ENCODE assay signal across 19 mouse cellular contexts in genomic region chr6:28916630-28917029, GRCm38 (mm10).
DNase-seq lines count a peak whose midpoint lies in the region; ATAC-seq lines count a peak whose summit lies in the region.
"Had no signal": no experiment of that assay in that cellular context is flagged by ENCODE, and none has a peak within 500 bp of the region (broad histone marks: within the 10 kb centered on the region; RNA-seq: fewer than 3 reads in every experiment).

No protein-coding gene starts in this region.

- no peaks in the 10 kb centered on the region for H3K27me3 ChIP-seq in intestine, embryonic 14.5 days (replicated peaks; ENCODE audit: control insufficient read depth, insufficient read depth, low read length)
- H3K27me3 ChIP-seq in intestine, embryonic 15.5 days (replicated peaks): no peaks in the 10 kb centered on the region
- H3K27me3 ChIP-seq: embryonic facial prominence, embryonic 12.5 days; forebrain, embryonic 13.5 days; limb, embryonic 12.5 days; liver, embryonic 15.5 days; midbrain, embryonic 12.5 days had no signal

- intact Hi-C loops in left cerebral cortex, postnatal 4 days (cut with DNase I): no loop called here

- H3K4me1 ChIP-seq in intestine, embryonic 14.5 days (replicated peaks; ENCODE audit: control insufficient read depth, insufficient read depth, low read length): peaks cover 11% of the 10 kb centered on the region; the same call in 1 of the 2 replicates
- H3K4me1 ChIP-seq in intestine, embryonic 15.5 days (replicated peaks): no peaks in the 10 kb centered on the region
- H3K4me1 ChIP-seq: forebrain, embryonic 13.5 days; limb, embryonic 12.5 days; liver, embryonic 15.5 days had no signal

- no peak for ATAC-seq in intestine, embryonic 14.5 days (replicated peaks; ENCODE audit: low FRiP score, low TSS enrichment, low read depth)
- ATAC-seq in intestine, embryonic 15.5 days: no peak
- ATAC-seq: activated CD4-positive, CD25-positive, alpha-beta regulatory T cell, adult 4 months; forebrain, embryonic 13.5 days had no signal

- 25% methylated on average over 8 of the region's 8 CpGs for WGBS in intestine, embryonic 14.5 days
- 32% methylated on average over 8 of the region's 8 CpGs for WGBS in intestine, embryonic 15.5 days

- H3K4me2 ChIP-seq in intestine, embryonic 14.5 days (ENCODE audit: low read length): no peak overlapping the region
- no peak overlapping the region for H3K4me2 ChIP-seq in intestine, embryonic 15.5 days (replicated peaks)
- H3K4me2 ChIP-seq: embryonic facial prominence, embryonic 12.5 days; forebrain, embryonic 13.5 days; limb, embryonic 12.5 days; liver, embryonic 15.5 days; midbrain, embryonic 12.5 days had no signal

- H3K27ac ChIP-seq in intestine, embryonic 14.5 days (ENCODE audit: low read depth): peak overlapping the region; percentile 29
- H3K27ac ChIP-seq in intestine, embryonic 15.5 days: no peak overlapping the region
- H3K27ac ChIP-seq: embryonic facial prominence, embryonic 12.5 days; forebrain, embryonic 13.5 days; gastrocnemius, adult 2 months; hindbrain, embryonic 10.5 days; limb, embryonic 12.5 days; liver, embryonic 15.5 days; midbrain, embryonic 12.5 days had no signal

- DNase-seq in intestine, embryonic 14.5 days (ENCODE audit: low spot score): no peak
- peak; percentile 23 for DNase-seq in ZHBTc4 (ENCODE audit: low read depth, low spot score)
- peak; percentile 47 to 71 for DNase-seq in adrenal gland, postnatal 36 days
- peak; percentile 37 for DNase-seq in lung, postnatal 25 days (ENCODE audit: low spot score)
- DNase-seq in layer of hippocampus, postnatal 36 days: no peak
- no peak for DNase-seq in left cerebral cortex, postnatal 4 days
- DNase-seq: cerebellum, postnatal 25 days; gastrocnemius, adult 2 months; kidney, adult 2 months; kidney, postnatal 36 days; thymus, postnatal 14 days had no signal

- H3K9ac ChIP-seq in intestine, embryonic 14.5 days (ENCODE audit: low read length): no peak overlapping the region
- no peak overlapping the region for H3K9ac ChIP-seq in intestine, embryonic 15.5 days
- H3K9ac ChIP-seq: embryonic facial prominence, embryonic 12.5 days; forebrain, embryonic 13.5 days; limb, embryonic 12.5 days; liver, embryonic 15.5 days; midbrain, embryonic 12.5 days had no signal

- H3K36me3 ChIP-seq in intestine, embryonic 14.5 days (ENCODE audit: control insufficient read depth, insufficient read depth, low read length): no peaks in the 10 kb centered on the region
- no peaks in the 10 kb centered on the region for H3K36me3 ChIP-seq in intestine, embryonic 15.5 days
- H3K36me3 ChIP-seq: embryonic facial prominence, embryonic 12.5 days; hindbrain, embryonic 10.5 days; limb, embryonic 12.5 days; liver, embryonic 15.5 days; midbrain, embryonic 12.5 days had no signal

- H3K9me3 ChIP-seq in intestine, embryonic 14.5 days (ENCODE audit: control insufficient read depth, low read length): no peaks in the 10 kb centered on the region
- H3K9me3 ChIP-seq in intestine, embryonic 15.5 days: no peaks in the 10 kb centered on the region
- H3K9me3 ChIP-seq: embryonic facial prominence, embryonic 12.5 days; liver, embryonic 15.5 days; midbrain, embryonic 12.5 days had no signal

- H3K4me3 ChIP-seq in intestine, embryonic 14.5 days (ENCODE audit: low read depth, low read length): no peak overlapping the region
- no peak overlapping the region for H3K4me3 ChIP-seq in intestine, embryonic 15.5 days (replicated peaks)
- H3K4me3 ChIP-seq: embryonic facial prominence, embryonic 12.5 days; forebrain, embryonic 13.5 days; gastrocnemius, adult 2 months; hindbrain, embryonic 10.5 days; limb, embryonic 12.5 days; liver, embryonic 15.5 days; midbrain, embryonic 12.5 days had no signal

Comparison
In these comparisons a context has a peak if more than half of its experiments do, and no peak if none do; other contexts are left out.
1. DNase-seq: peak in ZHBTc4 (single experiment), adrenal gland, postnatal 36 days (2 of 2) and lung, postnatal 25 days (single experiment); none in intestine, embryonic 14.5 days (single experiment), layer of hippocampus, postnatal 36 days (0 of 2) and left cerebral cortex, postnatal 4 days (single experiment).